Mouse (Mus musculus): ENCODE results near the gene Ppp1r3f. TPM values are rescaled to one million over a fixed set of nuclear protein-coding genes. Genes with fewer than 3 reads are reported as not detected.

Gene Ppp1r3f
- polyA plus RNA-seq, 1 experiment from 2014 or later = 2.8 TPM

GRCm38 (mm10) chrX:7574885-7575231, 775 bp upstream of the Ppp1r3f start:
- Histone ChIP-seq H3K9me3 (peaks cover 17% of the 10 kb centered on the region), H3K27ac (peak overlapping the region; percentile 95), H3K27me3 (ENCODE audit: insufficient read depth, poor library complexity, severe bottlenecking) (no peaks in the 10 kb centered on the region), H3K4me1 (replicated peaks) (peaks cover 23% of the 10 kb centered on the region), H3K36me3 (no peaks in the 10 kb centered on the region), H3K4me3 (peak overlapping the region; percentile 63)
- WGBS = 21% methylated on average over 5 of the region's 6 CpGs
- no peak for DNase-seq (ENCODE audit: low spot score)

- Histone ChIP-seq H3K27me3 (ENCODE audit: insufficient read depth, poor library complexity, severe bottlenecking) (no peaks in the 10 kb centered on the region), H3K4me3 (peak within 1 kb of the TSS; percentile 63), H3K4me1 (replicated peaks) (peaks cover 23% of the 10 kb centered on the region), H3K9me3 (peaks cover 17% of the 10 kb centered on the region), H3K36me3 (no peaks in the 10 kb centered on the region), H3K27ac (peak within 1 kb of the TSS; percentile 95)
- WGBS = 32% methylated on average over 63 of the region's 72 CpGs
- DNase-seq (ENCODE audit: low spot score) = peak; percentile 9
Measured at GRCm38 (mm10) chrX:7573176-7574086, 652 bp downstream of the Ppp1r3f start, which contains the start of gene Foxp3. Gene Foxp3 (plus strand): TSS chrX:7573644.

- peaks cover 17% of the 10 kb centered on the region for H3K9me3 ChIP-seq
- peaks cover 23% of the 10 kb centered on the region for H3K4me1 ChIP-seq (replicated peaks)
- no peaks in the 10 kb centered on the region for H3K27me3 ChIP-seq (ENCODE audit: insufficient read depth, poor library complexity, severe bottlenecking)
- H3K27ac ChIP-seq = no peak overlapping the region
- 87% methylated on average over 10 of the region's 10 CpGs for WGBS
- DNase-seq (ENCODE audit: low spot score) = no peak
- no peaks in the 10 kb centered on the region for H3K36me3 ChIP-seq
- no peak overlapping the region; the same call in 1 of the 2 replicates for H3K4me3 ChIP-seq
Measured at GRCm38 (mm10) chrX:7572466-7572865, 1.6 kb downstream of the Ppp1r3f start.

GRCm38 (mm10) chrX:7571565-7572136, 2.4 kb downstream of the Ppp1r3f start:
- WGBS = 93% methylated on average over 9 of the region's 9 CpGs

GRCm38 (mm10) chrX:7570481-7571175, 3.5 kb downstream of the Ppp1r3f start:
- Histone ChIP-seq H3K27ac (no peak overlapping the region), H3K27me3 (ENCODE audit: insufficient read depth, poor library complexity, severe bottlenecking) (no peaks in the 10 kb centered on the region), H3K36me3 (no peaks in the 10 kb centered on the region), H3K4me3 (no peak overlapping the region), H3K4me1 (replicated peaks) (peaks cover 23% of the 10 kb centered on the region), H3K9me3 (peaks cover 17% of the 10 kb centered on the region)
- no peak for DNase-seq (ENCODE audit: low spot score)
- 62% methylated on average over 7 of the region's 7 CpGs for WGBS

More at GRCm38 (mm10) chrX:7571565-7572136, 2.4 kb downstream of the Ppp1r3f start:
- Histone ChIP-seq H3K4me3 (no peak overlapping the region), H3K36me3 (no peaks in the 10 kb centered on the region), H3K27me3 (ENCODE audit: insufficient read depth, poor library complexity, severe bottlenecking) (no peaks in the 10 kb centered on the region), H3K4me1 (replicated peaks) (peaks cover 23% of the 10 kb centered on the region), H3K9me3 (peaks cover 17% of the 10 kb centered on the region), H3K27ac (no peak overlapping the region)
- DNase-seq (ENCODE audit: low spot score) = no peak

GRCm38 (mm10) chrX:7567491-7567890, 6.6 kb downstream of the Ppp1r3f start:
- Histone ChIP-seq H3K36me3 (no peaks in the 10 kb centered on the region), H3K27me3 (ENCODE audit: insufficient read depth, poor library complexity, severe bottlenecking) (no peaks in the 10 kb centered on the region), H3K9me3 (no peaks in the 10 kb centered on the region), H3K4me3 (no peak overlapping the region), H3K4me1 (replicated peaks) (peaks cover 11% of the 10 kb centered on the region), H3K27ac (no peak overlapping the region)
- WGBS = 77% methylated on average over 9 of the region's 9 CpGs
- DNase-seq (ENCODE audit: low spot score) = no peak

- no peaks in the 10 kb centered on the region for H3K27me3 ChIP-seq (ENCODE audit: insufficient read depth, poor library complexity, severe bottlenecking)
- no peak overlapping the region for H3K4me3 ChIP-seq
- 0 out of 2 replicates have a peak, but pooled peaks cover 8% of the 10 kb centered on the region for H3K4me1 ChIP-seq (replicated peaks)
- no peaks in the 10 kb centered on the region for H3K9me3 ChIP-seq
- no peaks in the 10 kb centered on the region for H3K36me3 ChIP-seq
- 85% methylated on average over 6 of the region's 6 CpGs for WGBS
- no peak for DNase-seq (ENCODE audit: low spot score)
- H3K27ac ChIP-seq = no peak overlapping the region
Measured at GRCm38 (mm10) chrX:7566352-7566751, 7.7 kb downstream of the Ppp1r3f start.

GRCm38 (mm10) chrX:7563076-7563475, 11.0 kb downstream of the Ppp1r3f start:
- no peak overlapping the region for H3K4me3 ChIP-seq
- peaks cover 5% of the 10 kb centered on the region; the same call in 1 of the 2 replicates for H3K9me3 ChIP-seq
- no peaks in the 10 kb centered on the region for H3K27me3 ChIP-seq (ENCODE audit: insufficient read depth, poor library complexity, severe bottlenecking)
- H3K36me3 ChIP-seq = peaks cover 10% of the 10 kb centered on the region
- no peak overlapping the region for H3K27ac ChIP-seq
- 0 out of 2 replicates have a peak, but pooled peaks cover 3% of the 10 kb centered on the region for H3K4me1 ChIP-seq (replicated peaks)
- 30% methylated on average over 2 of the region's 2 CpGs for WGBS
- no peak for DNase-seq (ENCODE audit: low spot score)

- H3K9me3 ChIP-seq = no peaks in the 10 kb centered on the region
- no peak for DNase-seq (ENCODE audit: low spot score)
- H3K27me3 ChIP-seq (ENCODE audit: insufficient read depth, poor library complexity, severe bottlenecking) = no peaks in the 10 kb centered on the region
- WGBS = 89% methylated on average over 4 of the region's 4 CpGs
- no peaks in the 10 kb centered on the region for H3K4me1 ChIP-seq (replicated peaks)
- no peaks in the 10 kb centered on the region for H3K36me3 ChIP-seq
- H3K27ac ChIP-seq = no peak overlapping the region
- no peak overlapping the region for H3K4me3 ChIP-seq
Measured at GRCm38 (mm10) chrX:7553474-7553873, 20.6 kb downstream of the Ppp1r3f start.

- Histone ChIP-seq H3K9me3 (no peaks in the 10 kb centered on the region), H3K27ac (no peak overlapping the region), H3K4me3 (no peak overlapping the region), H3K4me1 (replicated peaks) (no peaks in the 10 kb centered on the region), H3K27me3 (ENCODE audit: insufficient read depth, poor library complexity, severe bottlenecking) (no peaks in the 10 kb centered on the region), H3K36me3 (no peaks in the 10 kb centered on the region)
- no peak for DNase-seq (ENCODE audit: low spot score)
- WGBS = 38% methylated on average over 3 of the region's 3 CpGs
Measured at GRCm38 (mm10) chrX:7524961-7525360, 49.1 kb downstream of the Ppp1r3f start.

Measured in hindbrain, embryonic 10.5 days (tissue).